Mouse (Mus musculus) brain, embryonic 14.5 days (tissue): ENCODE measurements around the gene App.

ENCODE experiments used
- CTCF ChIP-seq: fragments of 200-500 bp; IDR thresholded peaks from 2 replicates; pipeline ENCODE4 v1.5.1; 2012; ENCODE audit warnings: inconsistent platforms, mild to moderate bottlenecking, moderate library complexity, borderline replicate concordance; ENCODE audit not compliant: insufficient read depth, insufficient read length; ENCODE audit errors: extremely low read depth
- POLR2A ChIP-seq: fragments of 200-500 bp; IDR thresholded peaks from 2 replicates; pipeline ENCODE4 v1.6.1; 2012; ENCODE audit warnings: mild to moderate bottlenecking, inconsistent platforms, borderline replicate concordance; ENCODE audit not compliant: poor library complexity, insufficient read depth, insufficient read length, severe bottlenecking; ENCODE audit errors: extremely low read depth

GRCm38 (mm10) chr16:84985340-84985739 is 188.2 kb downstream of the App start:
- TF ChIP-seq CTCF (no peak), POLR2A (no peak)
